Mouse (Mus musculus) embryonic facial prominence, embryonic 11.5 days (tissue): ENCODE measurements around the gene Gm10100. TPM values are rescaled to one million over a fixed set of nuclear protein-coding genes. Genes with fewer than 3 reads are reported as not detected.
"Not testable (repeated sequence)": the region's sequence is repeated elsewhere in the genome, so short reads cannot be mapped to it uniquely, and the experiment has no call there.

Experiments
- ATAC-seq: fragments of 200-750 bp; cut with Nextera tagmentation; replicated peaks from 2 replicates; pipeline ENCODE4 v1.8.0; 2017; ENCODE audit warnings: low read depth; ENCODE audit not compliant: insufficient number of reproducible peaks, low FRiP score, low TSS enrichment
- DNase-seq: peaks from one replicate; pipeline ENCODE4 v3.0.0-alpha.2; 2015; ENCODE audit warnings: low spot score
- H3K27ac ChIP-seq: fragments of 300-500 bp; sonication (generic); replicated peaks from 2 replicates; pipeline ENCODE4 v1.5.1; 2014; ENCODE audit warnings: mild to moderate bottlenecking, low read depth, low read length, control low read depth
- H3K27me3 ChIP-seq: fragments of 300-500 bp; sonication (generic); 2 replicates; pipeline ENCODE4 v1.6.1; 2014; ENCODE audit warnings: mild to moderate bottlenecking, low read length, moderate library complexity, mixed read lengths; ENCODE audit not compliant: control insufficient read depth, insufficient read depth
- H3K36me3 ChIP-seq: fragments of 300-500 bp; sonication (generic); replicated peaks from 2 replicates; pipeline ENCODE4 v1.6.1; 2014; ENCODE audit warnings: low read depth, mild to moderate bottlenecking, low read length, moderate library complexity, mixed read lengths; ENCODE audit not compliant: control insufficient read depth, insufficient read depth
- H3K4me1 ChIP-seq: fragments of 300-500 bp; sonication (generic); 2 replicates; pipeline ENCODE4 v1.6.1; 2014; ENCODE audit warnings: low read length, mixed read lengths; ENCODE audit not compliant: control insufficient read depth, insufficient read depth
- H3K4me2 ChIP-seq: fragments of 300-500 bp; sonication (generic); 2 replicates; pipeline ENCODE4 v1.6.1; 2014; ENCODE audit warnings: low read depth, mild to moderate bottlenecking, control low read depth, low read length, moderate library complexity
- H3K4me3 ChIP-seq: fragments of 300-500 bp; sonication (generic); 2 replicates; pipeline ENCODE4 v1.5.1; 2014; ENCODE audit warnings: low read depth, low read length, control low read depth
- H3K9ac ChIP-seq: fragments of 300-500 bp; sonication (generic); replicated peaks from 2 replicates; pipeline ENCODE4 v1.6.1; 2014; ENCODE audit warnings: mild to moderate bottlenecking, control low read depth, low read length
- H3K9me3 ChIP-seq: fragments of 300-500 bp; sonication (generic); replicated peaks from 2 replicates; pipeline ENCODE4 v1.6.1; 2016; ENCODE audit warnings: mild to moderate bottlenecking, low read length, inconsistent platforms, mixed read lengths; ENCODE audit not compliant: control insufficient read depth
- WGBS: fragments of 180-500 bp; shearing (Covaris S2); extraction: QIAGEN DNeasy Blood & Tissue Kit; methylation state at CpG from one replicate; pipeline ENCODE4 v1.1.7; 2014; 5-methylcytosine and 5-hydroxymethylcytosine counted together
- polyA plus RNA-seq: library from polyadenylated mRNA; unstranded; fragments of >200 nt; fragmentation: Nextera tagmentation; extraction: Ambion mirVana; gene quantifications from 2 replicates; pipeline ENCODE4 v1.2.1, GENCODE M21; 2014

Gene Gm10100
- polyA plus RNA-seq, 1 experiment from 2014 or later: not detected

DNA sequence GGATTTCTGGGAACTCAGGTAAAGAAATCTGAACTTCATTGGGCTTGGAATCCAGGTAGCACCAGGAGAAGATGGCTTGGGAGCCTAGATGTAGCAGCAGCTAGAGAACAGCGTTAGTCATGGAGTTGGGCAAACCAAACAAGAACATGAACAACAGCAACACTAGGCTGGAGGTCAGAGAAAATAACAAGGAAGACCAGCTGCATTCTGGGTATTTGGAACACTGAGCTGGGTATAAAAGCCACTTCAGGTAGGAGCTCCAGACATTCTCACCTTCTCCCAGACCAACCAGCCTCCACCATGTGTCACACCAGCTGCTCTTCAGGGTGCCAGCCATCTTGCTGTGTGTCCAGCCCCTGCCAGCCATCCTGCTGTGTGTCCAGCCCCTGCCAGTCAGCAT, 20.0 kb upstream of the Gm10100 start, which contains the start of gene Gm10272:
TSS of gene Gm10272 (plus strand) at position 301 of the 400 bp plus-strand sequence.
- Histone ChIP-seq H3K4me3 (no peak within 1 kb of the TSS), H3K9me3 (no peaks in the 10 kb centered on the region), H3K27me3 (no peaks in the 10 kb centered on the region), H3K4me1 (no peaks in the 10 kb centered on the region), H3K27ac (no peak within 1 kb of the TSS), H3K36me3 (no peaks in the 10 kb centered on the region), H3K4me2 (no peak within 1 kb of the TSS), H3K9ac (no peak within 1 kb of the TSS)
- DNase-seq: no peak
- 91% methylated on average over 1 of the region's 1 CpGs for WGBS
- no peak for ATAC-seq

DNA sequence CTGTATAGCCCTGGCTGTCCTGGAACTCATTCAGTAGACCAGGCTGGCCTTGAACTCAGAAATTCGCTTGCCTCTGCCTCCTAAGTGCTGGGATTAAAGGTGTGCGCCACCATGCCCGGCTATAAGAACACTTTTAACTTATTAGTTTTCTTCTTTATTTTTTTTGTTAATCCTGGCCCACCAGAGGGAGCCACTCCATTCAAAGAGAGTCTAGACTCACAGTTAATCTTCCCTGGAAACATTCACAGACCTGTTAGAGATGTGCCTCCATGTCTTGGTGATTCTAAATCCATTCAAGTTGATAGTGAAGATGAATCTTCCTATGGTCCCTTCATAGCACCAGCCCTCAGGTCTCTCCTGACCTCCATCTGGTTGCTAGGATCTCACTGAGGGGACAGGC, 16.5 kb upstream of the Gm10100 start:
- no peak for DNase-seq
- no peaks in the 10 kb centered on the region for H3K36me3 ChIP-seq
- no peak for ATAC-seq

GRCm38 (mm10) chr10:77711157-77711556, 15.1 kb upstream of the Gm10100 start, which contains the start of gene Gm10024:
Gene Gm10024 (plus strand): TSS chr10:77711457.
- not testable (repeated sequence) for H3K9ac ChIP-seq, DNase-seq, H3K27me3 ChIP-seq, H3K36me3 ChIP-seq, H3K4me1 ChIP-seq, H3K4me2 ChIP-seq, H3K27ac ChIP-seq, H3K9me3 ChIP-seq, ATAC-seq, H3K4me3 ChIP-seq

More for the DNA sequence above, 16.5 kb upstream of the Gm10100 start:
- Histone ChIP-seq H3K27ac (no peak overlapping the region), H3K27me3 (no peaks in the 10 kb centered on the region), H3K9me3 (no peaks in the 10 kb centered on the region), H3K9ac (no peak overlapping the region), H3K4me1 (no peaks in the 10 kb centered on the region), H3K4me2 (no peak overlapping the region), H3K4me3 (no peak overlapping the region)
- WGBS: 78% methylated on average over 3 of the region's 3 CpGs

GRCm38 (mm10) chr10:77713734-77714133, 12.6 kb upstream of the Gm10100 start:
- no peak overlapping the region for H3K9ac ChIP-seq
- 57% methylated on average over 4 of the region's 4 CpGs for WGBS
- DNase-seq (no peak), ATAC-seq (no peak)
- no peaks in the 10 kb centered on the region for H3K27me3 ChIP-seq
- no peaks in the 10 kb centered on the region for H3K4me1 ChIP-seq
- H3K4me3 ChIP-seq: no peak overlapping the region
- no peak overlapping the region for H3K4me2 ChIP-seq
- no peaks in the 10 kb centered on the region for H3K9me3 ChIP-seq
- H3K27ac ChIP-seq: no peak overlapping the region
- no peaks in the 10 kb centered on the region for H3K36me3 ChIP-seq

DNA sequence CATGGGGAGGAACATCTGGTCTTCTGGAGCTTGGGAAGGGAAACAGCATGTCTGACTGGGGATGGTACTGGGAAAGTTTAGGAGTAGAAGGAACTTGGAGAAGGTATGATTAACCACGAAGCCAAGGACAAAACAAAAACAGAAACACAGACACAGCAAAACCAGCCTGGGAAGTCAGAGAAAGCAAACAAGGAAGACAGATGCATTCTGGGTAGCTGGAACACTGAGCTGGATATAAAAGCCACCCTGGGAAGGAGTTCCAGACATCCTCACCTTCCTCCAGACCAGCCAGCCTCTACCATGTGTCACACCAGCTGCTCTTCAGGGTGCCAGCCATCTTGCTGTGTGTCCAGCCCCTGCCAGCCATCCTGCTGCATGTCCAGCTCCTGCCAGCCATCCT, 10.8 kb upstream of the Gm10100 start, which contains the start of gene Gm10142:
TSS of gene Gm10142 (plus strand) at position 301 of the 400 bp plus-strand sequence.
- Histone ChIP-seq H3K9me3 (no peaks in the 10 kb centered on the region), H3K27me3 (no peaks in the 10 kb centered on the region), H3K36me3 (no peaks in the 10 kb centered on the region), H3K27ac (no peak within 1 kb of the TSS), H3K4me1 (no peaks in the 10 kb centered on the region), H3K4me2 (no peak within 1 kb of the TSS), H3K9ac (no peak within 1 kb of the TSS), H3K4me3 (no peak within 1 kb of the TSS)
- WGBS: 93% methylated on average over 1 of the region's 1 CpGs
- DNase-seq (no peak), ATAC-seq (no peak)

DNA sequence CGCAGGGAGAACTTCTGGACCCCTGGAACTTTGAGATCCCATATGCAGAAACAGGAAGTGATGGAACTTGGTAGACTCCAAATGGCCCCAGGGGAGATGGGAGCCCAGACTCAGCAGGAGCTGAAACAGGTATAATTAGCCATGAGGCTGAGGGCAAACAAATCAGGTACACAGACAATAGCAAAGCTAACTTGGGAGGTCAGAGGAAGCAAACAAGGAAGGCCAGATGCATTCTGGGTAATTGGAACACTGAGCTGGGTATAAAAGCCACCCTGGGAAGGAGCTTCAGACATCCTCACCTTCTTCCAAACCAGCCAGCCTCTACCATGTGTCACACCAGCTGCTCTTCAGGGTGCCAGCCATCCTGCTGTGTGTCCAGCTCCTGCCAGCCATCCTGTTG, 6.0 kb upstream of the Gm10100 start, which contains the start of gene Krtap12-1:
TSS of gene Krtap12-1 (plus strand) at position 301 of the 400 bp plus-strand sequence.
- H3K4me3 ChIP-seq, H3K4me2 ChIP-seq, H3K36me3 ChIP-seq, DNase-seq, ATAC-seq, H3K9me3 ChIP-seq, H3K27me3 ChIP-seq, H3K9ac ChIP-seq, H3K4me1 ChIP-seq, H3K27ac ChIP-seq: not testable (repeated sequence)
- WGBS: 81% methylated on average over 1 of the region's 1 CpGs

DNA sequence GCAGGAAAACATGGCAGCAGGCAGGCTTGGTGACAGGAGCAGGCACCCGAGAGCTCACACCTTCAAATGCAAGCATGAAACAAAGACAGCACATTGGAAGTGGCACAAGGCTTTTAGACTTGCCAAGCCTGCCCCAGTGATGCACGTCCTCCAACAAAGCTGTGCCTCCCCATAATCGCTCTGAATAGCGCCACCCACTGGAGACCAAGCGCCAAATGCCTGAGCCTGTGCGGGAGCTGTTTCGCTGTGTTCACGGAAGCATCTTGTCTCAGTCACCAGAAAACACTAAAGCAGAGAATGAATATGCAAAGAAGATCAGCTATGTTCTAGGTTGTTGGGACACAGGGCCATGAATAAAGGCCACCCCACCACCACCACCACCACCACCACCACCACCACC, 1.4 kb upstream of the Gm10100 start:
- H3K27me3 ChIP-seq: no peaks in the 10 kb centered on the region
- no peak overlapping the region for H3K4me2 ChIP-seq
- H3K4me1 ChIP-seq: no peaks in the 10 kb centered on the region
- no peak for ATAC-seq
- no peak overlapping the region for H3K27ac ChIP-seq
- no peak for DNase-seq
- no peak overlapping the region for H3K9ac ChIP-seq
- no peak overlapping the region for H3K4me3 ChIP-seq
- 76% methylated on average over 8 of the region's 8 CpGs for WGBS
- H3K36me3 ChIP-seq: no peaks in the 10 kb centered on the region
- H3K9me3 ChIP-seq: no peaks in the 10 kb centered on the region

DNA sequence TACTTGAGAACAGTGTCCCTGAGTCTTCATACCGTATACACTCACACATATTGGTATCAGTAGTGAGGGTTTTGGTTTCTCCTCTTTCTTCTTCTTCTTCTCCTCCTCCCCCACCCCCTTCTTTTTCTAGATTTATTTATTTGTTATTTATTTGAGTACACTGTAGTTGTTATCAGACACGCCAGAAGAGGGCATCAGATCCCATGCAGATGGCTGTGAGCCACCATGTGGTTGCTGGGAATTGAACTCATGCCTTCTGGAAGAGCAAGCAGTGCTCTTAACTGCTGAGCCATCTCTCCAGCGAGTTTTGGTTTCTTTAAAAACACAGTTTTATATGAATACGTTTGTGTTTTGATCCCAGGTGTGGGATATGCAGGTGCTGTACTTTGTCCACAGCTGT, 2.0 kb downstream of the Gm10100 start:
- no peak overlapping the region for H3K9ac ChIP-seq
- no peak overlapping the region for H3K4me2 ChIP-seq
- H3K36me3 ChIP-seq: no peaks in the 10 kb centered on the region
- ATAC-seq: no peak
- 59% methylated on average over 4 of the region's 4 CpGs for WGBS
- no peak for DNase-seq
- no peaks in the 10 kb centered on the region for H3K9me3 ChIP-seq
- no peak overlapping the region for H3K27ac ChIP-seq
- no peaks in the 10 kb centered on the region for H3K4me1 ChIP-seq
- no peak overlapping the region for H3K4me3 ChIP-seq
- no peaks in the 10 kb centered on the region for H3K27me3 ChIP-seq
